Mouse (Mus musculus): ENCODE measurements around the gene Cebpa.

The Cebpa gene

DNA sequence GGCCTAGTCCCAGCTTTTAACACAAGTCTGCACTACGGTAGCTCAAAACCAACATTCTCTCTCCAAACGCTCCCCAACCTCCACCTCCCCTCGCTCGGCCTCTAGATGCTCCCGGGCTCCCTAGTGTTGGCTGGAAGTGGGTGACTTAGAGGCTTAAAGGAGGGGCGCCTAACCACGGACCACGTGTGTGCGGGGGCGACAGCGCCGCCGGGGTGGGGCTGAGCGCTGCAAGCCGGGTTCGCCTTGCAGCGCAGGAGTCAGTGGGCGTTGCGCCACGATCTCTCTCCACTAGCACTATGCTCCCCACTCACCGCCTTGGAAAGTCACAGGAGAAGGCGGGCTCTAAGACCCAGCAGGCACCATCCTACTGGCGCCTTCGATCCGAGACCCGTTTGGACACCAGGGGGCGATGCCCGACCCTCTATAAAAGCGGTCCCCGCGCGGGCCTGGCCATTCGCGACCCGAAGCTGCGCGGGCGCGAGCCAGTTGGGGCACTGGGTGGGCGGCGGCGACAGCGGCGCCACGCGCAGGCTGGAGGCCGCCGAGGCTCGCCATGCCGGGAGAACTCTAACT is at the start of gene Cebpa:
Gene Cebpa, plus strand, starts transcription at position 453 of the 573 bp plus-strand sequence.
- DNase-seq (ENCODE audit: low spot score in 2 of 2), result peak; percentile 97 to 98

DNA sequence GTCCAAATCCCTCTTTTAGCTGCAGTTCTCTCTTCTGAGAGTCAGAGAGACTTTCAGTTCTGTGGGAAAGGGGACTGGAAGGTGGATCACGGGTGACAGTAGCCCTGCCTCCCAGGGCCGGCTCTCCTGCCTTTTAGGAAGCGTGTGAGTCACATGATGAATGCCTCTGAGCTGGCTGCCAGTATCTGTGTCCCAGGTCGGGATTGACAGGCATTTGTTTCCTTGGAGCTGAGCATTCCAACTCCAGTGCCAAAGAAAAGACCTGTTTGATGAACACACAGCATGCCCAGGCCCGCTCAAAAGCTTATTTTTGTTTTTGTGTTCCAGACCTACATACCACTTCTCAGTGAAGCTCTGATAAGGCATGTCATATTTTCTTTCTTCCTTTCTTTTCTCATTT is 42.4 kb upstream of the Cebpa start:
- peak in 1 of 2 experiments; percentile 40 for DNase-seq (ENCODE audit: low spot score in 2 of 2)

DNA sequence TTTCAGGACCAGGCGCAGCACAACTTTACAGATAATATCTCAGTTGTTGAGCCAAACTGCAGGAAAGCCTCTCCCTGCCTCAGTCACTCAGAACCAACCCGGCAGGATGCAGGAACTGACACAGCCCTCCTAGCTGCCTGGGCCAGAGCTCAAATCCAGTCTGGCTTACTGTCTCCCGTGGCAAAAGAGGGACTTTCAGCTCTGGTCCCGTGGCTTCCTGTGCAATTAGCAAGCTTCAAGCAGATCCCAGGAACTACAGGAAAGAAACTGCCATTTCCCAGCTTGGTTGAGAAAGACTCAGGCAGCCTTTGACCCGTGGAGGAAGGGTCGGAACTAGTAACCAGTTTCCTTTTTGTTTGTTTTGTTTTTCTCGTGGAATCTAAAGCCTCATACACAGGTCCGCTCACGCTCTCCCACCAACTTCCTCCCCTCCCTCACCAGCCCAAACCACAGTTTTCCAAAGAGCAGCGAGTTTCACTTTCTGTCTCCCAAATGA is 38.2 kb upstream of the Cebpa start:
- DNase-seq (ENCODE audit: low spot score in 2 of 2), result peak; percentile 51 to 66

DNA sequence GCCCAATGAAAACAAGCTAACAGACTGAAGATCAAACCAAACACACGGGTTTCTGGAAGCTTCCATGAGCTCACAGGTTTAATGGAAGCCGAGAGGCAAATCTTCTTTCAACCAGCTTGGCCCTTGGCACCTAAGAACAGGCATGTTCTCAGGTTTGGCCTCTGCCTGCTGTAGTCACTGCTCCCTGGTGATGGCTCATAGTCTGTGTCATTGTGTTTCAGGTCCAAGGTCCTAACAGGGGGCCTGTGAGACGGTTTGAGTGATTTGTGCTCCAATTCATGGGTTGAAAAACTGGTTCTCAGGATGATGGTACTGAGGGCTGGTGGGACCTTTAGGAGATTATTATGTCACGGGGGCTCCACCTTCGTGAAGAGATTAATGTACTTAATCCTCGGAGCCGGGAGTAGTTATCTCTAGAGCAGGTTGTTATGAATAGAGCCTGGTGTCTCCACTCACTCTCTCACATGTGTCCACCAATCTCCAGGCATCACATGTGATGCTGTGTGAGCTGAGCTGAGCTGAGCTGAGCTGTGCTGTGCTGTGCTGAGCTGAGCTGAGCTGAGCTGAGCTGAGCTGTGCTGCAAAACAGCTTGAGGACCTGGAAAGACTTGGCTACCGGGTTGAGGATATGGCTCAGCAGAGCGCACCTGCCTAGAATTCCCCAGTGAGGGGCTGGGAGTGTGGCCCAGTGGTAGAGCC is 37.5 kb upstream of the Cebpa start:
- no peak for DNase-seq (ENCODE audit: low spot score in 2 of 2)

DNA sequence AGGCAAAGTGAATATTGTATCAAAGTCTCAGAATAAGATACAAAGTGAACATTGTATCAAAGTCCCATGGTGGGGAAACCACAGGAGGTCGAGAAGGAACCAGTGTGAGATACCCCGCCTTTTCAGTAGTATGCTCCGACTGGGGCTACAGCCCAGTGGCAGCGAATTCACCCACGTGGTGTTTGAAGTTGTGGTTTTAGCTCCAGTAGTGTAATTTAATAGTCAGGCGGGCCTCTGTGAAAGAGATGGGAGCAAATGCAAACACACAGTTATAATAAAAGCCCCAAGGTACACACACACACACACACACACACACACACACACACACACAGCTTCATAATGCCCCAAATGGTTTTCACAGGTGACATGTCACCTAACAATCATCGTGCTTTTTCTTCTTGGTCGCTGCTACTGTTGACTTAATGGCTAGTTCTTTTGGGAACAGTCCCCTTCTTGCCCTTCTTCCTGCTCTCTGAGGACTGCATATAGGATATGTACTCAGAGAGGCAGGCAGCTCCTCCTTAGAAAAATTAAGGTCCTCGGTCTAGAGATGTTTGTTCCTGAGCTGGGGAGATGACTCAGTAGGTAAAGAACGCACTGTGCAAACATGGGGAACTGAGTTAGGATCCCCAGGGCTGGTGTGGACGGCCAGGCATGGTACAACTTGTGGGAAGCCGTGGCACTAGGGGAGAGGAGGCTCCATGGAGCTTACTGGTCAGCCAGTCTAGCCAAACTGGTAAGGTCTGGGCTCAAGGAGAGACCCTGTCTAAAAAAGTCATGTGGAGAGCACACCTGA is 34.3 kb upstream of the Cebpa start:
- DNase-seq (ENCODE audit: low spot score in 2 of 2), result peak; percentile 46 to 56

DNA sequence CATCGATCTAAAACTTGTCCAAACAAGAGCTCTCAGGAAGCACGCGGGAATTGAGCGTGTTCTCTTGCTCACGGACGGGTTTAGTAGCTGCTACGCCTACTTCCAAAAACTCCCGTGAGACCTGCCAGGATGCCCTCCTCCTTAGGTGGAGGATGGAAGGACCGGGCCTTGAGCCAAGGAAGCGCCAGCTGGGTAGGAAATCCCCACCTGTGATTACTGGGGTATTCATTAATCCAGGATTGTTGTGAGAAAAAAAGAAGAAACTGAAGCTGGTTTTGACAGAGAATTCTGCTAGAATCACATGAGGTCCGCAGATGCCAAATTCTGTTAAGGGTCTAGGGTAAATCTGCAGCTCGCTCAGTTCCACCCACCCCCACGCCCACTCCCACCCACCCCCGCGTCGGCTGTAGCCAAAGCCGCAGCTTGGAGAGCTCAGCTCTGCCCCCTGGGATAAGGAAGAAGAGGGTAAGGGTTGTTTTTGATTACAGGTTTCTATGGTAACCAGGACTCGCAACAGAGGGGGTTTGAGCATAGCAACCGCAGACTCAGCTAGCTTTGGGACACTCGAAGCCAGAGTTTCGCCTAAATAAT is 32.7 kb upstream of the Cebpa start:
- DNase-seq (ENCODE audit: low spot score in 2 of 2), result peak in 1 of 2 experiments; percentile 28

DNA sequence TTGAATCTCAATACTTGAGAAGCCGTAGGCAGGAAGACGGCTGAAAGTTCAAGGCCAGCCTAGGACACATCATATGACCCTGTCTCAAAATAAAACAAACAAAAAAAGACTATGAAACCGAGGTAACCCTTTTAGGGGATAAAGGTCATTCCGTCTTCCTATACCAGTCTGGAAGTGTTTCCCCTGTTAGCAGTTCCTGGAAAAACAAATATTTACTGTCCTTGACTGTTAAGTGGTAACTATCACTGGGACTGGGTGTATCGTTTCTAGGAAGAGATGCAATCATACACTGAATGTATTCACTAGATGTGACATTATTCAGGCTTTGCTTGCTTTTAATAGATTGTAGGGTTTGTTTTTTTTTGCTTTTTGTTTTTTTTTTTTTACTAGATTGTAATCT is 28.5 kb upstream of the Cebpa start:
- DNase-seq (ENCODE audit: low spot score in 2 of 2), result no peak

DNA sequence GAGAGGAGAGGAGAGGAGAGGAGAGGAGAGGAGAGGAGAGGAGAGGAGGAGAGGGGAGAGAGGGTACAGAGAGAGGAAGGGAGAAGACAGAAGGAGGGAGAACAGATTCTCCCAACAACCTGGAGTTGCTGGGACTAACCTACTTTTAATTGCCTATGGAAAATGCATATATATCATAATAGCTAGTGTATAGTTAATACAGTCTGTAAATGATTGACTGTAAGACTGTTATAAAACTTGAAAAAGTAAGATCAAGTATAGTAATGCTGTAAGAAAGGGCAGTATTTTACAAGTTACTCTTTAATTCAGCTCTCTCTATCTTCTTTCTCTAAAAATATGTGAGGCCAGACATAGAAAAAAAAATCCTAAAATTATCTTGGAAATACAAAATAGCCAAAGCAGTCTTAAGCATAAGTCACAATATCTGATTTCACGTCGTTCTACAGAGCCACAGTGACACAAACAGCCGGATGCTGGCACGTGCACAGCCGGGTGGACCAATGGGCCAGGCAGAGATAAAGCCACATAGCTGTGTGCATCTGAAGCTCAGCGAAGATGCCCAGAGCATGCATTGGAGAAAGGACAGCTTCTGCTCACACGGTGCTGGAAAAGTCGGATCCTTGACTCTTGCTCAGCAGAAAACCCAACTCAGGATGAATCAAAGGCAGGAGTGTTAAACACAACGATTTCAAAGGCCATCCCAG is 24.0 kb upstream of the Cebpa start:
- no peak for DNase-seq (ENCODE audit: low spot score in 2 of 2)

DNA sequence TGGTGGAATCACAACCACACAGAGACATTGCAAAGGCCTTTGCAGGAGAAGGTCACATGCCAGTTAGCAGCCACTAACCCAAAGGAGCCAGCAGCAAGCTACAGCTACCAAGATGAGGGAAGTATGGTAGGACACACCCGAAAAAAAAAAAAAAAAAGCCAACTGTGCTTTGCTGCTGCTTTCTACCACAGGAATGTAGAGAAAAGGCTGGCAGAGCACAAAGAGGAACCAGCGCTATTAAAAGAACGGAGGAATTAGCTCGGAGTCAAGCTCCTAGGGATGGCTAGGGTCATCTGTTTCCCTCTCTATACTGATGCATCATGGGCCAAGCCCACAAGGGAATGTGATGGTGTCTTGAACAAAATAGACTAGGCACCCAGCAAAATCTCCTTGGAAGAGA is 20.3 kb upstream of the Cebpa start:
- DNase-seq (ENCODE audit: low spot score in 2 of 2), result no peak

DNA sequence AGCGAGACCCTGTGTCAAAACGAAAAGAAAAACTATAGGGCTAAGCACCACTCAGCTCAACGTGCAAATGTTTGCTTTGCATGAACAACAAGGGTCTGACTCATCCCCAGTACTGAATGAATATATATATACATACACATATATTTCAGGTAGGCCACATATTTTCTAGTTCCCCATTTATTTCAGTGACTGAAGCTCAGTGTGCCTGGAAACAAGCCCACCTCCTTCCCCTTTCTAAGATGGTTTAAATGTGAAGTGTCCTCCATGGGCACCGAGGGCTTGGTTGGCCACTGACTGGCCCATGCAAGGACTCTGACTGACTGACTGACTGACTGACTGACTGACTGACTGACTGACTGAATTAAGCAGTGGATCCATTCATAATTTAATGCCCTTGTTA is 19.6 kb upstream of the Cebpa start:
- no peak for DNase-seq (ENCODE audit: low spot score in 2 of 2)

DNA sequence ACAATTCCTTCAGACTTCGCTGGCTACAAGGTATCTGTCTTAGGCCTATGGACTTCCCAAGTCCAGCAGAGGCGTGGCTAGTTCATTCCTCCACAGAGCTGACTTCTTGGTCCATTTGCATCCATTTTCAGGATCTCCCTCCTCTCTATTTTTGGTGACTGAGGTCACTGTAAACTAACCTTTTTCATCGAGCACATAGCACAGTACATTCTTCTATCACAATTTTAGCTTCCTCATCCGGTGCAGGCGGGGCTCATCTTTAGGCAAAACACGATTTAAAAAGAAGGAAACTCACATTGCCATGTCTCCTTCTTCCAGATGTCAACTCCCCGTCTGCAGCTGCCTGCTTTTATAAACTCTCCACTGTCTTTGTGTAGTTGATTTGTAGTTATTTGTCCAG is 12.5 kb upstream of the Cebpa start:
- no peak for DNase-seq (ENCODE audit: low spot score in 2 of 2)

DNA sequence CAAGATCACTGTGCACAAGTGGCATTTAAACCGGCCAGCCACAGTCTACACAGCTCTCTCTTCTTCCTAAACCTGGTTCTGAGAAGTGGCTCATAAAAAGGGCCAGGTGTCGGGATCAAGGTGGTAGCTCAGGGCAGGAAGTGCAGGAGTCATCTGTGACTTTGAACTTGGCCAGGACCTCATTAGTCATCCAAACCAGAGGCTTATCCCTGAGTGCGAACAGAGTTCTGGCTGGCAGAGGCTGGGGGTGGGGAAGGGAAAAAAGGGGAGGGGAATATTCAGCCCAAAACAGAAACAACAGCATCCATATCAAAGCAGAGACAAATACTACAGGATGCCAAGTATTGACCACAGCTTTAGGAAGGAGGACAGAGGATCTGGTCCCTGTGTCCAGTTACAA is 11.5 kb upstream of the Cebpa start:
- DNase-seq (ENCODE audit: low spot score in 2 of 2), result no peak

DNA sequence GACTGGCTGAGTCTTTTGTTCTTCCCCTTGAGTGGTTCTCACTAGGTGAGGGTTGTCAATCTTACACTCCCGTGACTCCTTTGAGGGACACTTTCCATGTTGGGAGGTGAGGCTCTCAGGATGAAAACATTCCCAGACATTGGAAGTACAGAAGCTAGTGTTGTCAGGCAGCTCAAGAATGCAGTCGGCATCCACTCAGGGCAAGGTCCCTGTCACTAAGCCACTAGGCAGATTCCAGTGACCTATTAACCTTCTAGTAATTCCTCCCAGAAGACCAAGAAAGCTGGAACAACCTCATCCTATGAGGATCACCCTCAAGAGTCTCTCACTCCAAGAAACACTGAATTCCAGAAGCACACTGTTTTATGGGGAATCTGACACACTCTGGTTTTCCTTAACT is 11.0 kb upstream of the Cebpa start:
- DNase-seq (ENCODE audit: low spot score in 2 of 2), result no peak

DNA sequence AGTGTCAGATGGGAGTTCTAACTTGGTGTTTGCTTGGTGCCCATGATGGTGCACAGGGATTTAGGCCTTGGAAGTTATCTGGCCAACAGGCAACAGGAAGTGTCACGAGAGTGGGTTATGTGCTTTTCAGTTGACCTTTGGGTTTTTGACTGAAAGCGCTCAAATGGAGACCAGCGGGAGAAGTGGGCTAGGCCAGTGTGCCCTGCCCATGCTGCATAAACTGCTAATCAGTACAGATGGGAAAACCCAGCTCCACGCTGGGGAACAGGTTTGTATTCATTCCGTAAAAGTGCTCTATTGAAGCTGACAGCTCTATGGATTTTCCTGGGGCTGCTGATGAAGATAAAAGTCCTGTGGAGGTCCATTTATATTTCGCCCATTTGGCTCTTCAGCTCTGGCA is 10.4 kb upstream of the Cebpa start:
- DNase-seq (ENCODE audit: low spot score in 2 of 2), result no peak

DNA sequence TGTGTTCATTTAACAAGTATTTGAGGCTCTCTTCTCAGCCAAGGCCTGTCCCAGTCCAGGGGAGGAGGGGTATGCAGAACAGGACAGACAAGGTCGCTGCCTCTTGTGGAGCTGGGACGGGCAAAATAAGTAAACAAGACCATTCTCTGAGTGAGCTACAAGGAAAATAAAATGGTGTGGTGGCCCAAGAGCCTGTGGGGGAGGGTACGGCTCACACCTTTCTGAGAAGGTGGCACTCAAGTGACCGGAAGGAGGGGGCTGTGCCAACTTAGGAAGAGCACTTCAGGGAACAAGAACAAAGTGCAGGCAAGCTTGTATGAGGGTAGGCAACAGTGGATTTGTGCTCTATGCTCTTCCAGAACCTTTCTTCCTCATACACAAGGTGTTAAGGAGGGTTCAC is 6.0 kb upstream of the Cebpa start:
- no peak for DNase-seq (ENCODE audit: low spot score in 2 of 2)

DNA sequence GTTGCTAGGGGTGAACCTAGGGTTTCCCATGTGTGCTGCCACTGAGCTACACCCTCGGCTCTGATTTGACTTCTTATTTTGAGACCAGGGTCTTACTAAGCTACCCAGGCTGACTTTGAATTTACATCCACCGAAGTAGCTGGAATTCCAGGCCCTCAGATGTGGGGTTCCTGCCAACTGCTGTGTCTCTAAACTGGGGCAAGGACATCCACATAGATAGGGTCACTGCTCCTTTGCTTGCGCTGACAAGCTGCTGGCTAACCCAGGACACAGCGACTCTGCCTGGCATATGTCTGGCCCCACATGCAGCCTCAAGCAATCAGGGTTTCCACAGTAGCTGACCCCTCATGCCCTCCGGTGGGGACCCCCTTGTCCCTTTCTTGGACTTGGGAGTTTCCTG is 5.4 kb upstream of the Cebpa start:
- no peak for DNase-seq (ENCODE audit: low spot score in 2 of 2)

DNA sequence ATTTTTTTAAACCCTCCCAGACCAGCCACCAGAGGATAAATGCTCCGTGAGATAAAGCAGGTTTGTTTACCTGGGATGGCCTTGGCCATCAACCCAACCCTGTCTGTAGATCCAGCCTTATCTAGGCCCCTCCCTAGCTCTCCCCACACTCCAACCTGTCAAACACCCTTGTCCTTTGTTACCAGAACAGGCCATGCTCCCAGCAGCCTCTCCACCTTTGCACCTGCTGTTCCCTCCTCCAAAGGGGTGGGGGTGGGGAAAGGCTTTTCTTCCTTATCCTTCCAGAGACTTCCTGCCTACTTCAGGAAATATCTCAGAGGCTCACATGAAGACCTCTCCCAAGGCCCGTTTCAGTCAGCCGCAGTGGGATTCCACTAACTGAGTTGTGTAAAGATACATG is 2.6 kb upstream of the Cebpa start:
- no peak for DNase-seq (ENCODE audit: low spot score in 2 of 2)

DNA sequence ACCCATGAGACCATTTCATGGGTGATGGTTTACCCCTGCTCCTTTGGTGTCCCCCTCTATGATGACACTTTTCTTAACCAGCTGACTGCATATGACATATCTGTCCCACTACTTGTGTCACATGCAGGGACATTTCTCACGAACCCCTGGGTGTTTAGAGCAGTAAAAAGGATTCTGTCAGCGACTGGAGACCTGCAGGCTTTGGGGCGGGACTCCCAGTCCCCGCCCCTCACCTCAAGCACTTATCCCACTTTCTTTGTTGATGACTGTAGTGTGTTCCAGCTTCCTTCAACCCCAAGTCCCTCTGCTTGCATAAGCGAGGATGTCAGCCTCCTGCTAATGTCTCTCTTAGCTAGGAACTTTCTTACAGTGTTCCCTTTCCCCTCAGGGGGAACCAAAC is 2.0 kb upstream of the Cebpa start:
- DNase-seq (ENCODE audit: low spot score in 2 of 2), result no peak

DNA sequence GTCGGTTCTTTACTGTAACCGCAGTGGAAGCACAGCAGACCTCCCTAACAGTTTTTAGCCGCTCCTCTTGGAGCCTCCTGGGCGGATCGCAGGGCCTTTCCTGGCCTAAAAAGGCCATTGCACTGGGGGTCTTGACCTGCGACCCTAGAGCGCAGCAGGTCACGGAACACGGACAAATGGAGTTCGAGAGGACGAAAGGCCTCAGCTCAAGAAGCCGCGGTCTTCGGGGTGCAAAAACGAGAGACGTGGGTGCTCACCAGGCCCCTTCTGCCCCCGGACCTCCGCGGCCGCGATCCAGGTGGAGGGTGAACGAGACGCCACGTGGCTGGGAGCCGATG is 1.4 kb upstream of the Cebpa start:
- DNase-seq (ENCODE audit: low spot score in 2 of 2), result no peak

DNA sequence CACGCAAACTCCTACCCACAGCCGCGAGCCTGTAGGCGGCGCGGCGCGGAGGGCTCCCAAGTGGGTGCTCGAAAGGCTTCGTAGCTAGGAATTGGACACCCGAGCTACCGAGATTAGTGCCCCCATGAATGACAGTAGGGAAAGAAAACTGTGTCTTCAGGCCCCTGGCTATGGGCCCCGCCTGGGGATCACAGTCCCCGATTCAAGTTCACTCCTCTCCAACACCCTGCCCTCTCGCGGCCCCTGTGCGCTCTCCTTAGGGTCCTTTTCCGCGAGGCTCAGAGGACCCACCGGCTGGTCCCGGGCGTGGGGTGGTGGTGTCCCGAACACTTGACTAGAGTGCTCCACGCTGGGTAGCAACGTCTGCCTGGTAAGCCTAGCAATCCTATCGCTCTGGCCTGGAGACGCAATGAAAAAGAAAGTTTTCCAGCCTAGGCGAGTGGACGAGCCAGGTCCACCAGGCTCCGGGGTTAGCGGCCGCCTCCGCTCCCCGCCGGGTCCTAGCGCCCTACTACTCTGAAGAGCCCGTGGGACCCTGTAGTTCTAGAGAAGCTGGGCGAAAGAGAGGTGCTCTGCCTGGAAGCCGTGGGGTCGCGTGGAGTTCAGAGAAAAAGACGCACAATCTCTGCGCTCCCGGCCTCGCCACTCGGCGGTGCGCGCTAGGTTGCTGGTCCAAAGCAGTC is 853 bp upstream of the Cebpa start:
- peak; percentile 73 to 82 for DNase-seq (ENCODE audit: low spot score in 2 of 2)

DNA sequence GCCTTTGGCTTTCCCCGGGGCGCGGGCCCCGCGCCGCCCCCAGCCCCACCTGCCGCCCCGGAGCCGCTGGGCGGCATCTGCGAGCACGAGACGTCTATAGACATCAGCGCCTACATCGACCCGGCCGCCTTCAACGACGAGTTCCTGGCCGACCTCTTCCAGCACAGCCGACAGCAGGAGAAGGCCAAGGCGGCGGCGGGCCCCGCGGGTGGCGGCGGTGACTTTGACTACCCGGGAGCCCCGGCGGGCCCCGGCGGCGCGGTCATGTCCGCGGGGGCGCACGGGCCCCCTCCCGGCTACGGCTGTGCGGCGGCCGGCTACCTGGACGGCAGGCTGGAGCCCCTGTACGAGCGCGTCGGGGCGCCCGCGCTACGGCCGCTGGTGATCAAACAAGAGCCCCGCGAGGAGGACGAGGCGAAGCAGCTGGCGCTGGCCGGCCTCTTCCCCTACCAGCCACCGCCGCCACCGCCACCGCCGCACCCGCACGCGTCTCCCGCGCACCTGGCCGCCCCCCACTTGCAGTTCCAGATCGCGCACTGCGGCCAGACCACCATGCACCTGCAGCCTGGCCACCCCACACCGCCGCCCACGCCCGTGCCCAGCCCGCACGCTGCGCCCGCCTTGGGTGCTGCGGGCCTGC is 533 bp downstream of the Cebpa start:
- peak in 1 of 2 experiments; percentile 61 for DNase-seq (ENCODE audit: low spot score in 2 of 2)

Measured in urinary bladder, postnatal 36 days (tissue).